12 mouse cellular contexts compared by ENCODE assay signal in genomic region chr4:87819182-87819581, GRCm38 (mm10).
DNase-seq lines count a peak whose midpoint lies in the region; TF ChIP-seq lines count a peak whose summit lies in the region.
"Had no signal": no experiment of that assay in that cellular context is flagged by ENCODE, and none has a peak within 500 bp of the region (broad histone marks: within the 10 kb centered on the region; RNA-seq: fewer than 3 reads in every experiment).

No protein-coding gene starts in this region.

- intact Hi-C loops in gastrocnemius, postnatal 14 days (cut with DNase I; ENCODE audit: low total_unique reads), result no loop called here

- no peak for TF ChIP-seq CTCF in brain, embryonic 14.5 days (IDR thresholded peaks at IDR 0.05; ENCODE audit: borderline replicate concordance, extremely low read depth, insufficient read depth, insufficient read length)

- no peak for TF ChIP-seq POLR2A in brain, embryonic 14.5 days (IDR thresholded peaks at IDR 0.05; ENCODE audit: borderline replicate concordance, extremely low read depth, insufficient read depth, insufficient read length, poor library complexity, severe bottlenecking)

- peak; percentile 53 to 66 for DNase-seq in layer of hippocampus, adult 18-20 months (ENCODE audit: low spot score in 2 of 2)
- DNase-seq in layer of hippocampus, postnatal 25 days (ENCODE audit: extremely low spot score in 1 of 2, low spot score in 1 of 2), result no peak
- peak; percentile 91 for DNase-seq in brain, embryonic 14.5 days (ENCODE audit: low read depth)
- DNase-seq in cerebellum, postnatal 10 days, result peak; percentile 86 to 92
- DNase-seq in layer of hippocampus, postnatal 14 days (ENCODE audit: low spot score in 2 of 2), result peak; percentile 38 to 43
- DNase-seq in adrenal gland, adult 8-10 months, result no peak
- no peak for DNase-seq in gastrocnemius, postnatal 14 days
- DNase-seq in embryo, embryonic 10 days (ENCODE audit: low spot score), result no peak
- DNase-seq: heart, adult 2 months; kidney, postnatal 25 days; lung, postnatal 36 days; thymus, adult 2 months had no signal

Comparison
In these comparisons a context has a peak if more than half of its experiments do, and no peak if none do; other contexts are left out.
1. DNase-seq: peak in layer of hippocampus, adult 18-20 months (2 of 2), brain, embryonic 14.5 days (single experiment), cerebellum, postnatal 10 days (2 of 2) and layer of hippocampus, postnatal 14 days (2 of 2); none in layer of hippocampus, postnatal 25 days (0 of 2), adrenal gland, adult 8-10 months (single experiment), gastrocnemius, postnatal 14 days (single experiment) and embryo, embryonic 10 days (single experiment).